Mouse (Mus musculus): ENCODE results near the gene Hykk. TPM values are rescaled to one million over a fixed set of nuclear protein-coding genes. Genes with fewer than 3 reads are reported as not detected.
"Not testable (repeated sequence)": the region's sequence is repeated elsewhere in the genome, so short reads cannot be mapped to it uniquely, and the experiment has no call there.

The Hykk gene
- total RNA-seq (2021), result 1 to 10 TPM; 2.0 to 3.0 TPM
- long read RNA-seq, experiment 1, full-length matches to known transcripts, result 2 of 2 reads
- long read RNA-seq, experiment 1, partial matches to known transcripts, result 0 of 2 reads
- long read RNA-seq, experiment 1, other reads (novel, unspliced or antisense), result 0 of 2 reads
- long read RNA-seq, experiment 2, result 0 reads

DNA sequence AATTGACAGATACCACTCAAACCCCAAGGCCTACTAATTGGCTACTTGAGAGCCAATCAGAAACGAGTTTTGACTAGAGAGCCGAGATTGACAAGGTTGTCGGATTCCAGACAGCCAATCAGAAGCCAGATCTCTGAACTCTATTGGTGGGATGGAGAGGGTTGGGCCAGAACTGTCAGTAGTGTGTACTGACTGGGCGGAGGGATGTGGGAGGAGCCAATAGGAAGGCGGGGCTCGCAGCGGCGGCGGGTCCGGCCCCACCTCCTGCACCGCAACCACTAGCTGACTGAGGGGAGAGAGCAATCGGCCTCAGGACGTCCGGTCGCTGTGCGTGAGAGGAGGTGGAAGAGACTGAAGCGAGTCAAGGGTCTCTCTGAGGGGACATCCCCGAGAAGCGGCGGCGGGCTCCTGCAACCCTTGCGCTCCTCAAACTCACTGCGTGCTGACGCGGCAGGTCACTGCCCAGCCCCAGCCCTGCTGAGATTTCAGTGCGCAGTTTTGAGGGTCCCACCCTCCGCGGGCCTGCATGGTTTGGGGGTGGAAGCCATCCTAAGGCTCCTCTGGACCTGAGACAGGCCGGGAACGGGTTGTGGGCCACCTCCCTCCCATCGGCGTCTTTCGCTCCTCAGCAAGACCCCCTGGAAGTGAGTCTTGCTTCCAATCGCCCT is at the start of gene Hykk:
TSS of gene Hykk (plus strand) at position 274 of the 668 bp plus-strand sequence.
- peak; percentile 86 for DNase-seq

- no peak for DNase-seq
Measured at GRCm38 (mm10) chr9:54878759-54879158, 38.3 kb upstream of the Hykk start.

DNA sequence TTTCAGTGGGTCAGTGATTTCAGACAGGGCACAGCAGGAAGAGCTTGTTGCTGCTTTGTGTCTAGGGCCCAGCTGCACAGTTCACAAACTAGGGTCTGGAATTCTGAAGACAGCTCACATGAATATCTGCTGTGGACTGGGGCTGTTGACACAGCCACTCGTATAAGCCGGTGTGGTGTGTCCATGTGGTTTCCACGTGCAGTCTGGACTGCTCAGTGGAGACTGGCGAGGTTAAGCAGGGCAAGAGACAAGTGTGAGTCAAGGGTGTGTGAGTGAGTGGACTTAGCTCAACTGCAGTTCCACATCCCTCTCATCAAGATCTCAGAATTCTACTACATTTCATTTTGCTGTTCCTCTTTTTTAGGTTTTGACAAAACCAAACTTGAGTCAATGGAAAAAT is 25.0 kb upstream of the Hykk start:
- no peak for DNase-seq

DNA sequence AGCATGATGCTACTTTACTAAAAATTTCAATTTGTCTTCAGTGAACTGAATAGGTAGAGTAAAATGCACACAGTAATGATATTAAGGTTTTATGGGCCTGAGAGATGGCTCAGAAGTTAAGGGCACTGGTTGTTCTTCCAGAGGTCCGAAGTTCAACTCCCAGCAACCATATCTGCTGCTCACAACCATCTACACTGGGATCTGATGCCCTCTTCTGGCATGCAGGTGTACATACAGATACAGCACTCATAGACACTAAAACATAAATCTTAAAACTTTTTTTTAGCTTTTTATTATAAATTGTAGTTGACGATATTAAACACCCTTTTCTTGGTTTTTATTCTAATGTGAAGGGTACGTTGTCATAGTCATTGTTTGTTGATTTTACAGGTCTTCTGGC is 20.0 kb upstream of the Hykk start:
- DNase-seq, result no peak

GRCm38 (mm10) chr9:54909446-54909845 is 7.6 kb upstream of the Hykk start:
- no peak for DNase-seq

GRCm38 (mm10) chr9:54915576-54915975 is 1.5 kb upstream of the Hykk start:
- DNase-seq, result no peak

DNA sequence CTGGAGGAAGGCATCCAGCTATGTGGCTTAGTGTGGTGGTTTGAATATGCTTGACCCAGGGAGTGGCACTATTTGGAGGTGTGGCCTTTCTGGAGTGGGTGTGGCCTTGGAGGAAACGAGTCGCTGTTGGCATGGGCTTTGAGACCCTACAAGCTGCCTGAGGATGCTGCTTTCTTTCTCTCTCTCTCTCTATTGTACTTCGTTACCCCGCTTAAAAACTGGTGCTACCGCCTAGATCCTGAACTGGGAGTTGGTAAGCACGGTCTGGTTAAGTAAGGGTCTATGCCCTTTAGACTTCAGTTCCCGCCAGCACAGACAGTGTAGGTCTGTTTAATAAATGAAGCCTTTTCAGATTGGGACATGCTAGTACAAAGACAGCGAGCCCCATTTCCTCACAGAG is 682 bp upstream of the Hykk start:
- DNase-seq, result no peak

GRCm38 (mm10) chr9:54918191-54918590 is 1.1 kb downstream of the Hykk start:
- DNase-seq, result no peak

DNA sequence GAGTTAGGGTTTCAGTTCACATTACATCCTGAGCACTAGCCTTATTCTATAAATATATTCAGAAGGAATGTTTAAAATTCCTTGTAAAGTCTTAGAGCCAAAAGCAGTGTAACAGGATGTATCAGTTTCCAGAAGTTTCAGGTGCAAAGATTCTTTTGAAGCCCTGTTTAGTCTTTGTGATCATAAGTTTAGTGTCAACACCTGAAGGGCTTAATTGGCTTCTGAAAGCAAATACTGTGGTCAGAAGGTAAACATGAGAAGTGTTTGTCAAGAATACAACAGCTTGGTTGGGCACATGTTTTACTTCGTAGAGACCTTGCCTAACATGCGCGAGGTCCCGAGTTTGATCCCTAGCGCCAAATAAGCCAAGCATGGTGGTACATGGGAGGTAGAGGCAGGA is 1.7 kb downstream of the Hykk start:
- no peak for DNase-seq

DNA sequence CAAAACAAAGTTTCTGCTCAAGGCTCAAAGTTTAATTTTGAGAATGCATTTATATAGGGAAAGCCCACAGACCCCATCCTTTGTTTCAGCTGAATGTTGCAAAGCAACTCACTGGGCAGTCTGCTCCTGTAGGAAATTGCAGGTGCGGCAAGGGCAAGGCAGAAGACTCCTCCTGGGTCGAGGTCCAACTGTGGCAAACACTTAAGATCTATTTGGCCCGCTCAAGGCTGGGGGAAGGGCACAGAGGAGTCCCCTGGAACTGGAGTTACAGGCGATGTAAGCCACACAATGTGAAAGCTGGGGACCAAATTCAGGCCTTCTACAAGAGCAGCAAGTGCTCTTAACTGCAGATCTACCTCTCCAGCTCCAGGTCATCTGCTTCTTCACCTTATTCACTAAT is 2.9 kb downstream of the Hykk start:
- DNase-seq, result no peak

DNA sequence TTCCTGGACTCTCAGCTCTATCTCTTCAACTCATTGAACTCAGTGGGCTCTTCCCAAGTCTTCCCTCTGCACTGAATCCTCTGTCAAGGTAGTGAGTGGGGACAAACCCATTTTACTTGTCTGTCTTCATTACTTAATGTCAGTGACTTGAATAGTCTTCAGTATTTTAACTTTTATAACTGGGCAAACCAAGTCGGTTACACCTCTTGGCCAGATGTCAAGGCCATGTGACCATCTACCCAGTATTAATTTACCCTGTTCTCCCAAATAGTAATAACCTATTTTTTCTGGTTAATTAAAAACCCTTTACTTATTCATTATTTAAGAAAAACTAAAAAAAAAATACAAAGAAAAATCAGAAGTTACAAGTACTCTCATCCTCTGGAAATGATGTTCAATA is 13.7 kb downstream of the Hykk start:
- DNase-seq, result no peak

DNA sequence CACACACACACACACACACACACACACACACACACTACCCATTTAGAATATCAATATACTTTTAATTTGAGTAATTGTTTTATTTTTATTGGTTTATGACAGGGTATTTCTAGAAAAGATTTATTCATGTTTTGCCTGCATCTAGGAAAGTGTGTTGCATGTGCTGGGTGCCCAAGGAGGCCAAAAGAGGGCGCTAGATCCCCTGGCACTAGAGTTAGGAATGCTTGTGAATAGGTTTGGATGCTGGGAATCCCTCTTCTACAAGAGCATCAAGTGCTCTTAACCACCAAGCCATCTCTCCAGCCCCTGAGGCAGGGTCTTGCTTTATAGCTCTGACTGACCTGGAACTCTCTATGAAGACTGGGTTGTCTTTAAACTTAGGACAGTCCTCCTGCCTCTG is 14.7 kb downstream of the Hykk start:
- no peak for DNase-seq

GRCm38 (mm10) chr9:54932379-54932778 is 15.3 kb downstream of the Hykk start:
- DNase-seq, result no peak

- DNase-seq, result no peak
Measured at GRCm38 (mm10) chr9:54942071-54942470, 25.0 kb downstream of the Hykk start.

GRCm38 (mm10) chr9:54944467-54944866 is 27.4 kb downstream of the Hykk start:
- DNase-seq, result no peak

DNA sequence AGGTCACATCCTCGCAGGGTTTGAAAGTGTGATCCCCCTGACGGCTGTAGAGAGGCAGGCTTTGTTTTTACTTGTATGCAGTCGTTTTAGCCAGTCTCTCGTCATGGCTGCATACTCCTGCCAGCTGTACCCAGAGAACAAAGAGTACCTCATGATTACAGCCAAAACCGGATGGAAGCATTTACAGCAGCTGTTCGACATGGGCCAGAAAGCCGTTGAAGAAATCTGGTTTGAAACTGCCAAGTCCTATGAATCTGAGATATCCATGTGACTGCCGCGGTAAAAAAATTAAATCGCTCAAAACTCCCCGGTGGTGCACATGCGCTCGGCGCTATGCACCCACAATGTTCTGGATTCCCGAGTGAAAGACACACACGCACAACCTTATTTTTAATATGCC is 29.2 kb downstream of the Hykk start:
- DNase-seq, result no peak

- no peak for DNase-seq
Measured at GRCm38 (mm10) chr9:54949465-54949864, 32.4 kb downstream of the Hykk start.

- not testable (repeated sequence) for DNase-seq
Measured at GRCm38 (mm10) chr9:54950162-54950561, 33.1 kb downstream of the Hykk start.

- DNase-seq, result peak; percentile 96
Measured at GRCm38 (mm10) chr9:54950575-54951321, 33.7 kb downstream of the Hykk start, which contains the start of the genes Psma4 and AY074887. Psma4 (plus strand) TSS chr9:54950790. AY074887 (minus strand) TSS chr9:54950998.

- no peak for DNase-seq
Measured at GRCm38 (mm10) chr9:54961059-54961458, 44.0 kb downstream of the Hykk start.

- DNase-seq, result no peak
Measured at GRCm38 (mm10) chr9:54963669-54964068, 46.6 kb downstream of the Hykk start.

GRCm38 (mm10) chr9:54969972-54970637 is 53.0 kb downstream of the Hykk start:
- no peak for DNase-seq

GRCm38 (mm10) chr9:54980674-54981073 is 63.6 kb downstream of the Hykk start, which contains the start of gene Chrna5:
Chrna5 (plus strand) TSS chr9:54980880.
- no peak for DNase-seq

Measured in gastrocnemius, postnatal 10 days (tissue).